Mouse (Mus musculus): ENCODE data around the gene Lrfn3.

Gene Lrfn3

DNA sequence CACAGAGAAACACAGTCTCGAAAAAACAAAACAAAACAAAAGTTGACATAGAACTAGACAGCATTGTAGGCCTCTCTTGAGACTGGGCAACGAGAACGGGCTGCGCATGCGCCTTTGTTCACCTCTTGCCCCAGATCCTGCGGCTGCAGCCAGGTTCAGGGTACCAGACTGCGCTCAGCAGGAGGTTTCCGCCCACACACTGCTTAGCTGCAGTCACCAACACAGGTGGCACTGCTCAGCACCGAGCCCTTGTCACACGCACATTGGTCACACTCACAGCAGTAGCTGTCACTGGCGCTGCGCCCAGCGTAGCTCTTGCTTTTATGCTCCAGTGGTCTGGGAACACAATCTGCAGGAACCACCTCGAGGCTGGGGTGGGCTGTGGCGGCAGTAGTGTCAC is 35.4 kb downstream of the Lrfn3 start:
- no peak for TF ChIP-seq GATA4 (IDR thresholded peaks at IDR 0.05; ENCODE audit: insufficient replicate concordance, low read length)

DNA sequence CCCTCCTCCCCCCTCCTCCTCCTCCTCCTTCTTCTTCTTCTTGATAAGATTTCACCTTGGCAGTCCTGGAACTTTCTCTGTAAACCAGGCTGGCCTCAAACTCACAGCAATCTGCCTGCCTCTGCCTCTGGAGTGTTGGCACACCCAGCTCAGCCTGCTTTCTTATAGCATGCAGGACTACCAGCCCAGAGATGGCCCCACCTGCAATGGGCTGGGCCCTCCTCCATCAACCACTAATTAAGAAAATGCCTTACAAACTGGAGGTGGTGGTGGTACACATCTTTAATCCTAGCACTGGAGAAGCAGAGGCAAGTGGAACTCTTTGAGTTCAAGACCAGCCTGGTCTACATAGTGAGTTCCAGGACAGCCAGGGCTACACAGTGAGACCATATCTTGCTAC is 36.1 kb downstream of the Lrfn3 start:
- no peak for TF ChIP-seq GATA4 (IDR thresholded peaks at IDR 0.05; ENCODE audit: insufficient replicate concordance, low read length)

- TF ChIP-seq GATA4 (IDR thresholded peaks at IDR 0.05; ENCODE audit: insufficient replicate concordance, low read length), result no peak
Observed at GRCm38 (mm10) chr7:30325364-30325763, 37.2 kb downstream of the Lrfn3 start.

GRCm38 (mm10) chr7:30324300-30324944 is 38.1 kb downstream of the Lrfn3 start:
- no peak for TF ChIP-seq GATA4 (IDR thresholded peaks at IDR 0.05; ENCODE audit: insufficient replicate concordance, low read length)

DNA sequence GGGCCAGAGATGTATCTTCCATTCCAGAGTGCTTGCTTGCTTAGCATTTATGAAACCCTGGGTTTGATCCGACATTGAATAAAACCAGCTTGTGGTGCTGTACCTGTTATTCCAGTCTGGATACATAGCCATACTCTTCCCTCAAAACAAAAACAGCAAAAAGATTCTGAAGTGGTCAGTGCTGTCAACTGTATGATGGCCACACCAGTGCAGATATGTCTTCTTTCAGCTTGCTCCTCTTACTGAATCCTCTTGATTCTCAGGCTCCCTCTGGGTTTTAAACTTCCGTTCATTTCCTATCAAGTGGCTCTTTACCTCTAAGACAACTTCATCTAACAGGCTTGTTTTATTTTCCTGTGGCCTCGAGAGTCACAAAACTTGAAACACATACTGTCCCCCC is 38.8 kb downstream of the Lrfn3 start, which contains the start of gene Sdhaf1:
TSS of gene Sdhaf1 (minus strand) at position 101 of the 400 bp plus-strand sequence.
- no peak for TF ChIP-seq GATA4 (IDR thresholded peaks at IDR 0.05; ENCODE audit: insufficient replicate concordance, low read length)

DNA sequence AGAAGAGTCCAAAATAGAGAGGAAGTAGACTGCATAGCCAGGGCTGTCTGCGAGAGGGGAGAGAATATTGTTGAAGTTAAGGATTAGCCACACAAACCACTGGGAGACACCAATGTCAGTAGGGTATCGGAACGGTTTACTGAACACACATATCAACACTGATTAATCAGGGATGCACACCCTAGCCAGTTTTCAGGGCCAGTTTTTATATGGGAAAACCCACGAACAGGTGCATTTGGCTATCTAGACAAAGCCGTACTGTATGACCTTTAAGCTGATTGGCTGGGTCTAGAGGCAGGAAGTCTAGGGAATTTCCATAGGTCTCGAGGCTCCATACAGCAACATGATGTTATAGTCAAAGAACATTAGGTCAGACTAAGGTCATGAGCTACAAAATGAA is 39.7 kb downstream of the Lrfn3 start:
- TF ChIP-seq GATA4 (IDR thresholded peaks at IDR 0.05; ENCODE audit: insufficient replicate concordance, low read length), result no peak

- TF ChIP-seq GATA4 (IDR thresholded peaks at IDR 0.05; ENCODE audit: insufficient replicate concordance, low read length), result 0 out of 2 replicates have a peak, but pooled peaks have one; percentile 4
Observed at GRCm38 (mm10) chr7:30322285-30322667, 40.3 kb downstream of the Lrfn3 start.

DNA sequence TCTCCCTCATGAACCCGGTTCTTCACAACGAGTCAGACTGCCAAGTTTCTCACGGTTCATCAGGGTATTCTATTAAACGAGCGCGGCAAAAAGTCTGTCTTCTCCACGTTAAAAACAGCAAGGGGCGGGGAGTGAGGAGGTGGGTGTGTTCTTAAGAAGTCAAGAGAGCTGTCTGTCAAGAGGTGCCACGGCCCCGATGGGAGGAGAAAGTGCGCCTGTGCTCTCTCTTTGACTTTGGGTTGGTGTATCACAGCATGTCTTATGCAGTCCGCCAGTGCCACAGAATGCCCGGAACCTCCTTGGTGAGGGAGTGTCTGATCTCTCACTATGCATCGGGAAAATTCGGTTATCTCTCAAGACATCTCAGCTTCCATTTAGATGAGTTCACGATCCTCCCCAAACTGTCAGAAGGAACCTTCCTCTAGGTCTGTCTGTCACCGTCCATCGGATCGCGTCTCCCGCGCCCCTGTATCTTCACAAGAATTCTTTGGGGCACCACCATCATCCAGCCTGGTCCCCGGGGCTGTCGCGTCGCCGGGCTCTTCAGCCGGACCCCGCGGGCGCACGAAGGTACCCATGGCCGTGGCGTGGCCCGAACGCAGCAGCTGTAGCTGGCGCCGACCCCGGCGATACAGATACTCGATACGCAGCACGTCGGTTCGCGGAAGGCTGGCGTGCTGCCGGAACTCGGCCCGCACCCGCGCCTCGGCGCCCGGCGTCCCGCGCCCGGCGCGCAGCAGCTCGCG is 40.9 kb downstream of the Lrfn3 start, which contains the start of gene E130208F15Rik:
TSS of gene E130208F15Rik (plus strand) at position 202 of the 746 bp plus-strand sequence.
- no peak; the same call in 1 of the 2 replicates for TF ChIP-seq GATA4 (IDR thresholded peaks at IDR 0.05; ENCODE audit: insufficient replicate concordance, low read length)

DNA sequence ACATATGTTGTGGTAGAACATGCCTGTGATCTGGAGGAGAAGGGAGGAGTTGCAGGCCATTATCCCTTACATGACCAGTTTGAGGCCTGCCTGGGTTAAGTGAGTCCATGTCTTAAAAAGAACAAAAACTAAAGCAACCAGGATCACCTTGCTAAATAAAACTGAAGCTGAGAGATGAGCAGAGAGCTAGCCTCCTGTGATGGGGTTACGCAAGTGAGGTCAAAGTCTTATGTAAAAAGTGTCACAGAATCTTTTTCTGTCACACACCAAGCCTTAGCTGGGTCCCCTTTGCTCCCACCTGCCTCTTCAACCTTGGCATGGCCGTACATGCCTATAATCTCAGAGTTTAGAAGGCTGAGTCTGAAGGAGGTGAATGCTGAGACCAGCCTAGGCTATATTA is 41.6 kb downstream of the Lrfn3 start:
- TF ChIP-seq GATA4 (IDR thresholded peaks at IDR 0.05; ENCODE audit: insufficient replicate concordance, low read length), result no peak

GRCm38 (mm10) chr7:30318142-30318541 is 44.4 kb downstream of the Lrfn3 start:
- TF ChIP-seq GATA4 (IDR thresholded peaks at IDR 0.05; ENCODE audit: insufficient replicate concordance, low read length), result no peak

DNA sequence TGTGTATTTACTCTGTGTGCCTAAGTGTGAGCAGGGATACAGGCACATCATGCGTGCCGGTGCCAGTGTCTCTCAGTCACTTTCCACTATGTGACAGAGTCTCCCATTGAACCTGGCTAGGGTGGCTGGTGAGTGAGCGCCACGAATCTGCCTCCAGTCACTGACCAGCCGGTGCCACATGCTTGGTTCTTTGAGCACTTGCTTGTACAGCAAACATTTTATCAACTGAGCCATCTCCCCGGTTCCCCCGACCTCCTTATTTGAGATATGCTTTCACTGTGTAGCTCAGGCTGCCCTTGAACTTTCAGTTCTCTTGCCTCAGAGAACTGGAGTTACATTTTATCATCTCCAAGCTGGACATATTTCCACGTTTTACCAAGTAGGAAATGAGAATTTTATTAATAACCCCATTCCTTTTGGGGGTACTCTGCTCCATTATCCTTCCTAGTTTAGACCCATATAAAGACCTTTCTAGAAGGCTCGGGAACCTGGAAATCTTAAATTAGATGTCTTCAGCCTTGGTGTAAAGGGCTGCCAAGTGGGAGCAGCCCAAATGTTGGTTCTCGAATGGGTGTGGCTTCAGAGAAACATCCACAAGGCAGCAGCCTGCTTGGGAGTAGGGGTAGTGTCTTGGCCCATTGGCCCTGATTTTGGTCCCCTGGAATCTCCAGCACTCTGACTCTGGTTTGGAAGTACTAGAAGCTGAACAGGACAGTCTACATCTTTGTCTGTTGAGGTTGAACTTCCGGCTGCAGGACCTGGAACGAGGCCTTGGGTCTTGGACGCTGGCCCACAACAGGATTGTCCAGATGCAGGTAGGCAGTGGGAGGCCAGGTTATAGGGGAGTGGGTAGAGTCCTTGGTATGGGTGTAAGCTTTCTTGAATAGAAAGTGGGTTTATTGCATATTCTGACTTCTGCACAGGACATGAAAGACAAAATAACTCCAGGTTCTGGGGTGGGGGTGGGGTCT is 46.7 kb downstream of the Lrfn3 start:
- TF ChIP-seq GATA4 (IDR thresholded peaks at IDR 0.05; ENCODE audit: insufficient replicate concordance, low read length), result no peak

GRCm38 (mm10) chr7:30314721-30315155 is 47.8 kb downstream of the Lrfn3 start, which contains the start of gene Syne4:
Gene Syne4 (plus strand): TSS chr7:30314807.
- TF ChIP-seq GATA4 (IDR thresholded peaks at IDR 0.05; ENCODE audit: insufficient replicate concordance, low read length), result no peak

- no peak for TF ChIP-seq GATA4 (IDR thresholded peaks at IDR 0.05; ENCODE audit: insufficient replicate concordance, low read length)
Observed at GRCm38 (mm10) chr7:30313666-30314320, 48.8 kb downstream of the Lrfn3 start.

GRCm38 (mm10) chr7:30310136-30310535 is 52.4 kb downstream of the Lrfn3 start:
- TF ChIP-seq GATA4 (IDR thresholded peaks at IDR 0.05; ENCODE audit: insufficient replicate concordance, low read length), result no peak

Measured in liver, adult (tissue).